Mouse (Mus musculus) ovary, postnatal 36 days (tissue): ENCODE results near the gene Dnaja3.
A peak's percentile ranks its signal among the peaks of the same experiment; 100 is the strongest.

ENCODE experiments used
- DNase-seq: peaks from one replicate; pipeline ENCODE4 v3.0.0; 2022; ENCODE audit warnings: low spot score, mixed read lengths

Dnaja3 gene

GRCm38 (mm10) chr16:4639831-4640237, at the start of gene Dnaja3, which contains the start of gene Vasn:
Gene Dnaja3, plus strand, starts transcription at chr16:4639989.
Gene Vasn, plus strand, starts transcription at chr16:4639941.
- peak; percentile 88 for DNase-seq

- no peak for DNase-seq
These were observed 49.6 kb upstream of the Dnaja3 start for GRCm38 (mm10) chr16:4590236-4590635.

- DNase-seq = peak; percentile 49
These were observed 46.6 kb upstream of the Dnaja3 start for GRCm38 (mm10) chr16:4592909-4593875.

GRCm38 (mm10) chr16:4593971-4594813, 45.6 kb upstream of the Dnaja3 start, which contains the start of gene Glis2:
Gene Glis2, plus strand, starts transcription at chr16:4594713.
- peak; percentile 76 for DNase-seq

GRCm38 (mm10) chr16:4594814-4595526, 44.8 kb upstream of the Dnaja3 start:
- DNase-seq = no peak

GRCm38 (mm10) chr16:4595527-4595963, 44.2 kb upstream of the Dnaja3 start:
- DNase-seq = peak; percentile 66

DNA sequence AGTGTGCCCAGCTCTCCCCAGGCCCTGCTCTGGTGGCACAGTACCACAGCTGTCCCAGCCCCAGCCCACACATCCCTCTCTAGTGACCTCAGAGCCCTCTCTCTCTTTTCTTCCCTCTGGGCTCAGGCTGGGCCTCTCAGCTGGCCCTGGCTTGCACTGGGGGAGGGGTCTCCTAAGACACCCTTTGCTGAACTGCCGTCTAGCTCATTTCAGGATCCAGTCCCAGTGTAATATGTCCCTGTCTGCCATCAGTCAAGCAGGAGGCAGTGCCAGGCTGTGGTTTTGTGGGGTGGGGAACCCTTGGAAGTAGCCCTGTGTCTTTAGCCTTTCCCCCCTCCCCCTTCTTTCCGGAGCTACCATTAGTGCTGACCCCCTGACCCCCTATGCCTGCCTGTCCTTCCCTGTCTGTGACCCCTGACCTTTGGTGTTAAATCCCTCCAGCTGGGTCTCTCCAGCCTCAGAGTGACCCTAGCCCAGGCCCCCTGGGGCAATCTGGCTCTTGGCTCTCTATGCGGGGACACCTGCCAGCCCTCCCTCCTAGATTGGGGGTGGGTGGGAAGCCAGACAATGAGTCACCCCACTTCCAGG, 43.6 kb upstream of the Dnaja3 start:
- DNase-seq = no peak

- no peak for DNase-seq
These were observed 43.0 kb upstream of the Dnaja3 start for GRCm38 (mm10) chr16:4596836-4597235.

GRCm38 (mm10) chr16:4597296-4597695, 42.5 kb upstream of the Dnaja3 start:
- no peak for DNase-seq

GRCm38 (mm10) chr16:4598041-4598440, 41.7 kb upstream of the Dnaja3 start:
- DNase-seq = no peak

- DNase-seq = no peak
These were observed 40.8 kb upstream of the Dnaja3 start for GRCm38 (mm10) chr16:4598891-4599543.

GRCm38 (mm10) chr16:4599616-4600015, 40.2 kb upstream of the Dnaja3 start:
- no peak for DNase-seq

DNA sequence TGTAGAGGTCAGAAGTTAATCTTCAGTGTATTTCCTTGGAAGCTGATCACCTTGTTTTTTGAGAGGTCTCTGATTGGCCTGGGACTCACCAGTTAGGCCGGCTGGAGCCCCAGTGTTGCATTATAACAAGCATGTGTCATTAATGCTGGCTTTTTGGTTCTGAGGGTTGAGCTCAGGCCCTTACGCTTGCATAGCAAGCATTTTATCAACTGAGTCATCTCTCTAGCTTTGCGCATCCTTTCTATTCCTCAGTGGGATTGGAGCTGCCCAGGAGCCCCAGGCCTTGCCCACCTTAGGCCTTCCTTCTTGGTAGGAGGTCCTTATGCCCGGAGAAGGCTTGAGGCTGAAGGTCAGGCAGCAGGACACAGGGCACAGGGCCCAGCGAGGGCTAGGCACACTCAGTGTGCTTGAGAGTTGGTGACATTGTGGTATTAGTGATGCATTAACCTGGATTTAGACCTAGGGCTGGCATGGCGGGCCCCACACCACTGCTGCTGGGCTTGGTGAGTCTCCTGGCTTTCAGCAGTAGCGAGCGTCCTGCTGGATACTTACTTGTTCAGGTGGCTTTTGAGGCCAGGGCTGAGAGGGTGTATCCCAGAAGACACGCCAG, 39.0 kb upstream of the Dnaja3 start:
- no peak for DNase-seq

DNA sequence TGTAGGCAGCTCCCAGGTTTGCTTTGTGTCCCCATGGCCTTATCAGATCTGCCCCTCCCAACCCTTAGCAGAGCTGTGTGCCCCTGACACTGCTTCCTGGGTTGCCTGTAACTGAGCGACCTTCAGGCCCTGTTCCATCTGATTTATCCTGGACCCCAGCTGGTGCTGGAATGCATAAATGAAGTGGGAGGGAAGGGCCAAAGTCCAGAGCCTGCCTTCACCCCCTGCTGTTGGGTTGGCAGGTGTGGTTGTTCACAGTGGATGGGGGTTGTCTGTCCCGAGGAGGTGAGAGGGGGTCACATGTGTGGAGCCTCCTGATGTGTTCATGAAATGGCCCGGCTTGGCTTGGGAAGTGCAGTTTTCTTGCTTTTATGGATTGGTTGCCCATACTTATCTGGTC, 37.6 kb upstream of the Dnaja3 start:
- no peak for DNase-seq

GRCm38 (mm10) chr16:4602766-4603452, 36.9 kb upstream of the Dnaja3 start:
- DNase-seq = peak; percentile 64

DNA sequence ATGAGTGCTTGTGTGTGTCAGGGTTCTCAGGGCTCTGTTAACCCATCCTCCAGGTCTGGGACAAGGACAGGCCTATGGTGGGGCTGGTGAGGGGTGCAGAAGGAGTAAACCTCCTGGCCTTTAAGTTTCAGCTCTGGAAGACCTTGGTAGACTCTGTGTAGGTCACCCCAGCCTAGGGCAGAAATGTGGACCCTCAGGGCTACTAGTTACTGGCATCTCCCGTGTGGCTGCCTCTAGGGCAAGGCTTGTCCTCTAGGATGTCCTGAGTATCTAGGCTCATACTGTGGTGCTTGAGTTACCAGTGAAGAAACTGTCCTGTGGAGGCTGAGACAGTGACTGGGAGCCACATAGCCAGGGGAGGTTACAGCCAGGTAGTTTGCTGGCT, 36.3 kb upstream of the Dnaja3 start:
- DNase-seq = no peak

GRCm38 (mm10) chr16:4604293-4604837, 35.4 kb upstream of the Dnaja3 start:
- DNase-seq = no peak

DNA sequence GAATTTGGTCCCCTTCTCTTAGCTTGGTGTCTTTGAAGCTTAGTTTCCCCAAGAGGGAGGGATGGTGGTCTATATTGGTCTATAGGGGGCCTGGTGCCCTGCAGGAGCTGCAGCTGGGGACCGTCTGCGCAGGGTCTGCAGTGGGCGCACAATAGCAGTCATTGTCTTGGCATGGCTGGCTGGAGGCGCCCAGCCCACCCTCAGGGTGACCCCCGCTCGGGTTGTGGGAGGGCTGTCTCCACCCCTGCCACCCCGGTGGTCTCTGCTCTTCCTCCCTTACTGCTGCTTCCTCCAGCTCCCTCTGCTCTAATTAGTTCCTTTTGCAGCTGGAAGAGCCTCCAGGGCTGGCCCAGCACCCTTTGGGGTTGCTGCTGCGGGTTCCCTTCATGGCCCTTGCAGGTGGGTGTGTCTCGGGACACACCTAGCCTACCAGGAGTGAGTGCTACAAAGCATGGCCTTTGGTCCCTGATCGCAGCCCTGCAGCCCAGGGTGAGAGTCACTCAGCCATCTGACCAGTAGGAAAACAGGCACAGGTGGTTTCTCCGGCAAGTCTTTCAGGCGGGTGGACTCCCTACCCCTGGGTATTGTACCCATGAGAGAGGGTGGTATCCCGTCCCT, 34.2 kb upstream of the Dnaja3 start:
- DNase-seq = no peak

GRCm38 (mm10) chr16:4606431-4607084, 33.2 kb upstream of the Dnaja3 start:
- DNase-seq = no peak
